Mouse (Mus musculus) left cerebral cortex, adult 18-20 months (tissue): ENCODE data around the gene Mrpl9. TPM values are rescaled to one million over a fixed set of nuclear protein-coding genes. Genes with fewer than 3 reads are reported as not detected.

Experiments
- DNase-seq, 2 experiments: peaks; one replicate each; pipeline ENCODE4 v3.0.0; 2021 to 2022; ENCODE audit warnings: low spot score in 2 of 2, mixed read lengths in 1 of 2
- long read RNA-seq, 2 experiments: library from polyadenylated mRNA; stranded (forward); transcript quantifications; one replicate each; pipeline ENCODE4 v2.0.0; 2021
- total RNA-seq, 2 experiments: library from RNA; stranded (reverse); gene quantifications; 2 replicates each; pipeline ENCODE4 v1.2.3; 2021

Gene Mrpl9
- 10 to 100 TPM; 36.9 to 37.1 TPM for total RNA-seq
- long read RNA-seq, experiment 1, transcript Mrpl9-201 (7 exons, 1,612 nt): major isoform, 34 of 39 reads
- long read RNA-seq, experiment 1, partial matches to known transcripts: 2 of 39 reads
- long read RNA-seq, experiment 1, other reads (novel, unspliced or antisense): 3 of 39 reads
- long read RNA-seq, experiment 2, transcript Mrpl9-201 (7 exons, 1,612 nt): major isoform, 29 of 35 reads
- long read RNA-seq, experiment 2, partial matches to known transcripts: 2 of 35 reads
- long read RNA-seq, experiment 2, other reads (novel, unspliced or antisense): 4 of 35 reads

GRCm38 (mm10) chr3:94442951-94443596, at the start of gene Mrpl9:
TSS of gene Mrpl9 (plus strand) at chr3:94443318.
- DNase-seq: peak; percentile 94 to 95

GRCm38 (mm10) chr3:94396336-94396735, 46.8 kb upstream of the Mrpl9 start:
- DNase-seq: no peak

- DNase-seq: no peak
These were observed 46.3 kb upstream of the Mrpl9 start for GRCm38 (mm10) chr3:94396851-94397250.

GRCm38 (mm10) chr3:94398217-94398616, 44.9 kb upstream of the Mrpl9 start, which contains the start of gene Lingo4:
TSS of gene Lingo4 (plus strand) at chr3:94398517.
- DNase-seq: no peak

GRCm38 (mm10) chr3:94398943-94399481, 44.1 kb upstream of the Mrpl9 start:
- peak in 1 of 2 experiments; percentile 22 for DNase-seq

- DNase-seq: no peak
These were observed 43.3 kb upstream of the Mrpl9 start for GRCm38 (mm10) chr3:94399663-94400310.

GRCm38 (mm10) chr3:94402451-94402850, 40.7 kb upstream of the Mrpl9 start:
- DNase-seq: no peak

GRCm38 (mm10) chr3:94404366-94405054, 38.6 kb upstream of the Mrpl9 start:
- peak; percentile 50 to 68 for DNase-seq

GRCm38 (mm10) chr3:94405561-94405960, 37.6 kb upstream of the Mrpl9 start:
- no peak for DNase-seq

GRCm38 (mm10) chr3:94412530-94412929, 30.6 kb upstream of the Mrpl9 start:
- no peak for DNase-seq

GRCm38 (mm10) chr3:94413031-94413679, 30.0 kb upstream of the Mrpl9 start, which contains the start of gene Tdrkh:
TSS of gene Tdrkh (plus strand) at chr3:94413273.
- peak; percentile 98 to 99 for DNase-seq

GRCm38 (mm10) chr3:94430980-94431379, 12.1 kb upstream of the Mrpl9 start:
- DNase-seq: no peak

GRCm38 (mm10) chr3:94434305-94434704, 8.8 kb upstream of the Mrpl9 start:
- no peak for DNase-seq

- no peak for DNase-seq
These were observed 6.7 kb upstream of the Mrpl9 start for GRCm38 (mm10) chr3:94436420-94436819.

- no peak for DNase-seq
These were observed 1.9 kb upstream of the Mrpl9 start for GRCm38 (mm10) chr3:94441182-94441581.

GRCm38 (mm10) chr3:94443597-94443964, 463 bp downstream of the Mrpl9 start, which contains the start of gene Oaz3:
TSS of gene Oaz3 (minus strand) at chr3:94443915.
- DNase-seq: no peak

- DNase-seq: no peak
These were observed 6.3 kb downstream of the Mrpl9 start for GRCm38 (mm10) chr3:94449377-94449776.

GRCm38 (mm10) chr3:94456529-94457000, 13.4 kb downstream of the Mrpl9 start:
- DNase-seq: peak; percentile 81 to 82

GRCm38 (mm10) chr3:94457055-94457454, 13.9 kb downstream of the Mrpl9 start:
- DNase-seq: no peak

GRCm38 (mm10) chr3:94459834-94460233, 16.7 kb downstream of the Mrpl9 start:
- DNase-seq: no peak
